Mouse (Mus musculus): ENCODE measurements around the gene Dclk1. TPM values are rescaled to one million over a fixed set of nuclear protein-coding genes. Genes with fewer than 3 reads are reported as not detected.

The Dclk1 gene
- polyA plus RNA-seq, 1 experiment from 2014 or later: 4.4 TPM

GRCm38 (mm10) chr3:55430022-55430549 is 187.9 kb downstream of the Dclk1 start:
- no peak for TF ChIP-seq CTCF (IDR thresholded peaks at IDR 0.05; ENCODE audit: low read depth)
- no peak for TF ChIP-seq EP300 (optimal IDR thresholded peaks at IDR 0.05)
- Histone ChIP-seq H3K36me3 (ENCODE audit: control insufficient read depth, insufficient read depth, low read length) (no peaks in the 10 kb centered on the region), H3K4me2 (replicated peaks; ENCODE audit: low read depth) (no peak overlapping the region), H3K9ac (ENCODE audit: low read length) (no peak overlapping the region), H3K27ac (replicated peaks) (no peak overlapping the region), H3K9me3 (ENCODE audit: control insufficient read depth, low read length) (no peaks in the 10 kb centered on the region), H3K27me3 (ENCODE audit: control insufficient read depth, insufficient read depth, low read length) (no peaks in the 10 kb centered on the region), H3K4me3 (ENCODE audit: low read depth, low read length) (no peak overlapping the region), H3K4me1 (replicated peaks; ENCODE audit: control insufficient read depth, insufficient read depth) (no peaks in the 10 kb centered on the region)
- ATAC-seq (ENCODE audit: low FRiP score, low TSS enrichment): no peak
- 75% methylated on average over 2 of the region's 2 CpGs for WGBS
- DNase-seq (ENCODE audit: low spot score): no peak

- Histone ChIP-seq H3K4me1 (replicated peaks; ENCODE audit: control insufficient read depth, insufficient read depth) (no peaks in the 10 kb centered on the region), H3K4me3 (ENCODE audit: low read depth, low read length) (no peak overlapping the region), H3K27me3 (ENCODE audit: control insufficient read depth, insufficient read depth, low read length) (no peaks in the 10 kb centered on the region), H3K4me2 (replicated peaks; ENCODE audit: low read depth) (no peak overlapping the region), H3K9ac (ENCODE audit: low read length) (no peak overlapping the region), H3K27ac (replicated peaks) (no peak overlapping the region), H3K36me3 (ENCODE audit: control insufficient read depth, insufficient read depth, low read length) (no peaks in the 10 kb centered on the region), H3K9me3 (ENCODE audit: control insufficient read depth, low read length) (no peaks in the 10 kb centered on the region)
- 86% methylated on average over 3 of the region's 3 CpGs for WGBS
- ATAC-seq (ENCODE audit: low FRiP score, low TSS enrichment) (no peak), DNase-seq (ENCODE audit: low spot score) (no peak)
- TF ChIP-seq EP300 (optimal IDR thresholded peaks at IDR 0.05) (no peak), CTCF (IDR thresholded peaks at IDR 0.05; ENCODE audit: low read depth) (no peak)
Measured at GRCm38 (mm10) chr3:55431223-55431622, 189.1 kb downstream of the Dclk1 start.

GRCm38 (mm10) chr3:55434276-55434675 is 192.1 kb downstream of the Dclk1 start:
- H3K36me3 ChIP-seq (ENCODE audit: control insufficient read depth, insufficient read depth, low read length): no peaks in the 10 kb centered on the region
- no peak overlapping the region for H3K27ac ChIP-seq (replicated peaks)
- no peaks in the 10 kb centered on the region for H3K27me3 ChIP-seq (ENCODE audit: control insufficient read depth, insufficient read depth, low read length)
- H3K9me3 ChIP-seq (ENCODE audit: control insufficient read depth, low read length): no peaks in the 10 kb centered on the region
- H3K4me3 ChIP-seq (ENCODE audit: low read depth, low read length): no peak overlapping the region
- DNase-seq (ENCODE audit: low spot score): no peak
- no peak for ATAC-seq (ENCODE audit: low FRiP score, low TSS enrichment)
- TF ChIP-seq CTCF (IDR thresholded peaks at IDR 0.05; ENCODE audit: low read depth): no peak
- no peak for TF ChIP-seq EP300 (optimal IDR thresholded peaks at IDR 0.05)
- WGBS: 60% methylated on average over 1 of the region's 1 CpGs
- no peak overlapping the region for H3K9ac ChIP-seq (ENCODE audit: low read length)
- H3K4me2 ChIP-seq (replicated peaks; ENCODE audit: low read depth): no peak overlapping the region
- H3K4me1 ChIP-seq (replicated peaks; ENCODE audit: control insufficient read depth, insufficient read depth): no peaks in the 10 kb centered on the region

- H3K36me3 ChIP-seq (ENCODE audit: control insufficient read depth, insufficient read depth, low read length): no peaks in the 10 kb centered on the region
- no peak overlapping the region for H3K9ac ChIP-seq (ENCODE audit: low read length)
- H3K4me1 ChIP-seq (replicated peaks; ENCODE audit: control insufficient read depth, insufficient read depth): no peaks in the 10 kb centered on the region
- ATAC-seq (ENCODE audit: low FRiP score, low TSS enrichment) (no peak), DNase-seq (ENCODE audit: low spot score) (no peak)
- no peak overlapping the region for H3K4me3 ChIP-seq (ENCODE audit: low read depth, low read length)
- no peak overlapping the region for H3K4me2 ChIP-seq (replicated peaks; ENCODE audit: low read depth)
- no peak overlapping the region for H3K27ac ChIP-seq (replicated peaks)
- TF ChIP-seq EP300 (optimal IDR thresholded peaks at IDR 0.05): no peak
- TF ChIP-seq CTCF (IDR thresholded peaks at IDR 0.05; ENCODE audit: low read depth): no peak
- H3K9me3 ChIP-seq (ENCODE audit: control insufficient read depth, low read length): no peaks in the 10 kb centered on the region
- WGBS: 89% methylated on average over 7 of the region's 7 CpGs
- no peaks in the 10 kb centered on the region for H3K27me3 ChIP-seq (ENCODE audit: control insufficient read depth, insufficient read depth, low read length)
Measured at GRCm38 (mm10) chr3:55438824-55439446, 196.8 kb downstream of the Dclk1 start.

- H3K4me3 ChIP-seq (ENCODE audit: low read depth, low read length): no peak overlapping the region
- no peak overlapping the region for H3K27ac ChIP-seq (replicated peaks)
- no peak overlapping the region for H3K9ac ChIP-seq (ENCODE audit: low read length)
- DNase-seq (ENCODE audit: low spot score) (no peak), ATAC-seq (ENCODE audit: low FRiP score, low TSS enrichment) (no peak)
- WGBS: 54% methylated on average over 8 of the region's 8 CpGs
- no peaks in the 10 kb centered on the region for H3K9me3 ChIP-seq (ENCODE audit: control insufficient read depth, low read length)
- no peaks in the 10 kb centered on the region for H3K36me3 ChIP-seq (ENCODE audit: control insufficient read depth, insufficient read depth, low read length)
- no peak for TF ChIP-seq EP300 (optimal IDR thresholded peaks at IDR 0.05)
- TF ChIP-seq CTCF (IDR thresholded peaks at IDR 0.05; ENCODE audit: low read depth): no peak
- H3K4me1 ChIP-seq (replicated peaks; ENCODE audit: control insufficient read depth, insufficient read depth): no peaks in the 10 kb centered on the region
- no peak overlapping the region for H3K4me2 ChIP-seq (replicated peaks; ENCODE audit: low read depth)
- H3K27me3 ChIP-seq (ENCODE audit: control insufficient read depth, insufficient read depth, low read length): no peaks in the 10 kb centered on the region
Measured at GRCm38 (mm10) chr3:55440342-55440741, 198.2 kb downstream of the Dclk1 start.

- ATAC-seq (ENCODE audit: low FRiP score, low TSS enrichment): no peak
- Histone ChIP-seq H3K27me3 (ENCODE audit: control insufficient read depth, insufficient read depth, low read length) (no peaks in the 10 kb centered on the region), H3K27ac (replicated peaks) (no peak overlapping the region), H3K9me3 (ENCODE audit: control insufficient read depth, low read length) (no peaks in the 10 kb centered on the region), H3K36me3 (ENCODE audit: control insufficient read depth, insufficient read depth, low read length) (no peaks in the 10 kb centered on the region), H3K9ac (ENCODE audit: low read length) (no peak overlapping the region), H3K4me1 (replicated peaks; ENCODE audit: control insufficient read depth, insufficient read depth) (no peaks in the 10 kb centered on the region), H3K4me3 (ENCODE audit: low read depth, low read length) (no peak overlapping the region), H3K4me2 (replicated peaks; ENCODE audit: low read depth) (no peak overlapping the region)
- WGBS: 75% methylated on average over 11 of the region's 11 CpGs
- DNase-seq (ENCODE audit: low spot score): no peak
- TF ChIP-seq EP300 (optimal IDR thresholded peaks at IDR 0.05) (no peak), CTCF (IDR thresholded peaks at IDR 0.05; ENCODE audit: low read depth) (no peak)
Measured at GRCm38 (mm10) chr3:55442012-55442645, 200.0 kb downstream of the Dclk1 start.
